Mouse (Mus musculus): Measurements from ENCODE around the gene Adamts4.

DNA sequence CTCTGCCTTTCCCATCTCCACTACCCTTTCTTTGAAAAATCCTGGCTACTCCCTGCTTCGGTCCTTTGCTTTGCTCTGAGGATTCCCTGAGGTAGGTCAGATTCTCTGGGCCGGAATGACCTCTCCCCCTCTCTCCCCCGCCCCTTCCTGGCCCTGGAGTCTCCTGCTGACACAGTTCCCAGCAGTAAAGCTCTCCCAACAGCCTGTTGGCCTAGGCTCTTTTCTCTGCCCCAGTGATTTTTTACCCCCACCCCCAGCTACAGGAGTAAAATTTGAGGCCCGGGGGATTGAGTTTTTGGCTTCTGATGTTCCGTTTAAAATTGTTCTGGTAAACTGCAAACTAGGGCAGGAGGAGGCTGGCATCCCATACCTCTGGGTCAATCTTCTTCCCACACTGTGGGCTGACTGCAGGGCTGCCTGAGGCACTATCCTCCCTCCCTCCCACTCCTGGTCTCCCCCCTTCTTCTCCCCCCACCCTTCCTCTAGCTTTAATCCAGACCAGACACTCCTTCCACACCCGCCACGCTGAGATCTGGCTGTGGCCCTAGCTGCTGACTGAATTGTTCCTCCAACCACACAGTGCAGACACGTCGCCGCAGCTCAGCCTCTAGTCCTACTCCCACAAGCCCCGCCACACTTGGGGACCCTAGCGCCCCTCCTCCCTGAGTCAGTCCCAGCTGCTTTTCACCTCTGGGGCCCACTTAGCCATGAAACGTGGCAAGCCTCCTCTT is 1.5 kb downstream of the Adamts4 start:
- no peak for TF ChIP-seq CTCF (IDR thresholded peaks at IDR 0.05; ENCODE audit: borderline replicate concordance, extremely low read depth, insufficient read depth, insufficient read length)
- no peak for TF ChIP-seq POLR2A (IDR thresholded peaks at IDR 0.05; ENCODE audit: borderline replicate concordance, extremely low read depth, insufficient read depth, insufficient read length, poor library complexity, severe bottlenecking)

All from brain, embryonic 14.5 days (tissue).